Mouse (Mus musculus) adrenal gland, adult 2 months (tissue): ENCODE measurements around the gene Ankrd1. TPM values are rescaled to one million over a fixed set of nuclear protein-coding genes. Genes with fewer than 3 reads are reported as not detected.

Experiments
- DNase-seq: peaks from one replicate; pipeline ENCODE4 v3.0.0; 2021
- long read RNA-seq: library from polyadenylated mRNA; stranded (forward); transcript quantifications from one replicate; pipeline ENCODE4 v2.0.0, GENCODE M21; 2021
- polyA plus RNA-seq: library from polyadenylated mRNA; depleted of rRNA; stranded (reverse); fragments of >200 nt; gene quantifications from 2 replicates; pipeline ENCODE4 v1.2.3, GENCODE M21; 2012; rRNA removed
- total RNA-seq, 2 experiments: library from RNA; stranded (reverse); gene quantifications; 2 replicates each; pipeline ENCODE4 v1.2.3; 2021

The Ankrd1 gene
- total RNA-seq (not detected), polyA plus RNA-seq (not detected in 2 replicates)
- long read RNA-seq: 0 reads

DNA sequence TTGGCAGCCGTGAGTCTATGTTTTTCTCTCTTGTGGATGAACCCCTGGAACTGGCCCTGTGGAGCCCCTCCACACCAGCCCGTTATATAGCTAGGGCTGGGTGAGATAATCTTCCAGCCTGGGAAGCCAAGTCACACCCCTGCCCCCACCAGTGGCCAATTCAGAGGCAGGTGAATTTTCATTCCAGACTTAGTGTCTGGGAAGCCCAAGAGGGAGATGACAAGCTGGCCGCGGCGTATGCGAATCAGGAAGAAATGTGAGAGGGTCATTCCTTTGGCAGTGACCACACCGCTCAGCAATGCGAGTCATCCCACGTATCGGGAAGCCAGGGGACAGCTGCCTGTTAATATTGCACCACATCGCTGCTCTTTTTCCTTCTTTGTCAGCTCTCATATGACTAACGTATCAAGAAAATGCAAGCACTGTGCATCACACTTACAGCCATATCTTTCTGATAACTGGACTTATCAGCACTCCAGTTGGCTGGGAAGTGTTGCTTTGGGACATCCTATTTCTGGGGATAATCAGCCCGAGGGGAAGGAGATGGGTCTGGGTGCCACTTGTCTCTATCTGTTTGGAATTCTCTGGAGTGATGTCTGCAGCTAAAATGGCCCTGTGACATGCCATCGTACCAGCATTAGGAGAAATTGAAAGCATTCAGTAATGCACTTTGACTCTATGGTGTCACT is at the start of gene Ankrd1:
Ankrd1 (minus strand) TSS at position 317 of the 689 bp plus-strand sequence.
- DNase-seq: no peak

- DNase-seq: peak; percentile 74
These were observed 49.2 kb upstream of the Ankrd1 start for GRCm38 (mm10) chr19:36169101-36169500.

GRCm38 (mm10) chr19:36168121-36168520 is 48.2 kb upstream of the Ankrd1 start:
- DNase-seq: no peak

DNA sequence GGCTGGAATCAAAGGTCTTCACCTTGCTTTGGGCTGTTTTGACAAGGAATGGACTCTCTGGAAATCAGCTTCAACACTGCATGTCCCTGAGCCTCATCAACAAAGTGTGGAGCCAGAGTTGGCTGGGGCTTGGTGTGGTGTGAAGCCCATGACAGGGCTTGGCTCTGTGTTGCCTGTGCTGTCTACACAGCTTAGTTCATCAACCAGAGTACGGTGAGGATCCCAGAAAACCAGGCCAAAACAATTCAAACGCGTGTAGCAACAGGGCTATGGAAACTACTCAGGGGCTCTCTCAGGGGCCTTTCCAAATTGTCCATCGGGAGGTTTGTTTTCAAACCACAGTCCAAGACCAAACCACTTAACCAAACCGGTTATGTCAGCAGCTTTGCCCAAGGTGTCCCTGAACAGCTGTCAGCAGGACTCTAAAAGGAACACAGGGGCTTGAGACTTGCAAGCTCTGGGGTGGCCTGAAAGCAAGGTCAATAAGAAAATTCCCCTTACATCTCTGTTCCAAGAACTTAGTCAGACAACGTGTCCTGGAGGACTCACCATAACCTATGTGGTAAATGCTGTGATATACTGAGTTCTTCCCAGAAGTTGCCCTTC is 47.5 kb upstream of the Ankrd1 start:
- no peak for DNase-seq

DNA sequence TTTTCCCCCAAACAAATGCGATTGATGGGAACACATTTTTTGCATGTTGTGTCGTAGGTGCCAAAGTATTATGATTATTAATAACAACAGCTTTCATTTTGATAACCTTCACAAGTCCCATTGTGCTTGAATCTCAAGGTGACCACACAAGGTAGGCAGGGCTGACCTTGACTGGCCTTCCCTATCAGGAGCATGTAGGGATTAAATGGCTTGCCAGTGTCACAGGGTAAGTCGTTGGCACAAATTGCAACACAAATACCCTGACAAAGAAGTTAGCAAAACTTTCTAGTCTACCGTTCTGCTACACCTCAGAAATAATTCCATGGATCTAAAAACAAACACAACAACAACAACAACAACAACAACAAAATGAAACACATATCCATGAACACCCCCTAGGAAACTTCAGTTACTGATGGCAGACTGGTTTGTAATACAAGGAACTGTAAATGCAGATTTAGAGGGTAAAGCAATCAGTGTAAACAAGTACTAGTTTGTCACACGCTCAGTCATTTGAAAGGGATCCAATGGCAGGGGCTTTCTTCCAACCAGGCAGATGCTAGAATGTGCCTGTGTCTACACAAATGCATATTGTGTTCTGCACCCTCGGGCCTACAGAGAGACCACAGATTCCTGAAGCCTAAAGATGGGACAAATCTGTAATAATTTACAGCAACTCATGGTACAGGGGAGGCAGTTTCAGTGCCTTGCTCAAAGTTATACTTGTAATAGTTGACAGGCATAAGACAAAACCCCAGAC is 46.7 kb upstream of the Ankrd1 start:
- DNase-seq: no peak

DNA sequence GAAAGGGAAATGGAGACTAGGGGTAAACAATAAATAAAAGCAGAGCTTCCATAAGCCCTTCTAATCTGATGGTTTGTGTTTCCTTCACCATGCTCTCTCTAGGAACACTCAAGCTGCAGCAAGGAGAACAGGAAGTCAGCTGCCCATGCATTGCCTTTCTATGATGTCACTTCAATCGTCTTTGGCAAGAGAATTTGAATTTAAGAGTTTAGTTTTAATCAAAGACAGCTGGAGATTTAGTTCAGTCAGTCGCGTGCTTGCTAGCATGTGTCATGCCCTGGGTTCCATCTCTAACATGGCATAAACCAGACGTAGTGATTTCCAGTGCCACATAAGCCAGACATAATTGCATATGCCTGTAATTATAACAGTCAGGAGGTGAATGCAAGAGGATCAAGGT is 45.5 kb upstream of the Ankrd1 start:
- no peak for DNase-seq

DNA sequence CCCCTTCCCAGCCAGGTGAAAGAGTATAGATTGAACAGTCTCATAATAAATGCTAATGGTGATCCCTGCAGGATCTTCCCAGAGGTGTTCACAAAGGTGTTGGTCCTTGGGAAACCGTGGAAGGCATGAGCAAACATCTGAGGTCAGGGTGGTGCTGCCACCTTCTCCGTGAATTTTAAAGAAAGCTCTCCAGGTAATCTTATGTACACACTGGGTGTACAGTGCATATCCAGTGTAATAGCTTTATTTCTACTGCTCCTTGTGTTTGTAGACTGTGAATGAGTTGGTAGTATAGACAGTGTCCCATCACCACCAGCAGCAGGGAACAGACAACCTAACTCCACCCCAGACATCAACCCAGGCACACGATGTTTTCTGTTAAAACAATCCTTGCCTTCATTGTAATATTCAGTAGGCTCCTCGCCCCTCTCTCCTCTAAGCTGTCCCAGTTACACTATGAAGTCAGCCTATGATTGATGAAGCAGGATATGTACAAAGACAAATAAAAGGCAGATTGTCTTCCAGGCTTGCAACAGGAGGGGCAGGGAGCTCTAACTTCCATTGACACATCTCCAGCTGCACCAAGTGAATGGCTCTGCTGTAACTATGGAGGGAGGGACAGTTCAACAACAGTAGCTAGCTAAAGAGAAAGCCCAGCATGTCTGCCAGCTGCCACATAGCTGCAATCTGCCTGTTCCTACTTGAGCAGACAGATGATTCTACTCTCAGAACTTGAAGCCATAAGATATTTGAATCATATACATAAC is 30.5 kb upstream of the Ankrd1 start:
- no peak for DNase-seq

DNA sequence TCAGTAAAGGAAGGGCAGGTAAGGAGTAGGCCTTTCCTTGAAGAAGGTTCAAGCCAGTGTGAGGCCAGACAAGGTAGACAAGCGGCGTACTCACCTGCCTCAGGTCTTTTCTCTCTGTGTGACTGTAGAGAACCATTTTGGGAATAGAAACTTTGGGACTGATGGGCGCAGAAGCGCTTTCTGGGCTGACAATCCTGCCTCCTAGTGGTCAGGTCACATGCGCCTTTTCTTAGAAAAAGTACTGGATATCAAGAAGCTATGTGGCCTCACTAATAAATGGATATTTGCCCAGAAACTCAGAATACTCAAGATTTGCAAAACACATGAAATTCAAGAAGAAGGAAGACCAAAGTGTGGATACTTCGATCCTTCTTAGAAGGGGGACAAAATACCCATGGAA is 28.7 kb upstream of the Ankrd1 start:
- no peak for DNase-seq

DNA sequence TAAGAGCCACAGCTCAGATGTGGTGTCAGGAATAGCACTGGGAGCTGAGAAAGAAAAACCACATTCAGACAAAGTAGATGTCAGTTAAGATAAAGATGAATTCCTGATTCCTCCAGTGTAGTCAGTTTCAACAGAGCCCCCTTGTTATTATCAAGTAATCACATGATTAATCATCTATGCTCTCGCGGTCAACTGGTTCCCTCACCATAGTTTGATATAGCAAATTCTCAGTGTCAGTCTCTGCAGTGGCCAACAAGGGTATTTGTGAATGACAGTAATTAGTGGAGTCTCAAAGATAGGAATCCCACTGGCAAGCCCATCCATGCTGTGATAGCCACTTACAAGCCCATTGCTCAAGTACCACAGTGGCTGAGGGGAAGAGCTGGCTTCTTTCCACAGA is 23.7 kb upstream of the Ankrd1 start:
- DNase-seq: no peak

DNA sequence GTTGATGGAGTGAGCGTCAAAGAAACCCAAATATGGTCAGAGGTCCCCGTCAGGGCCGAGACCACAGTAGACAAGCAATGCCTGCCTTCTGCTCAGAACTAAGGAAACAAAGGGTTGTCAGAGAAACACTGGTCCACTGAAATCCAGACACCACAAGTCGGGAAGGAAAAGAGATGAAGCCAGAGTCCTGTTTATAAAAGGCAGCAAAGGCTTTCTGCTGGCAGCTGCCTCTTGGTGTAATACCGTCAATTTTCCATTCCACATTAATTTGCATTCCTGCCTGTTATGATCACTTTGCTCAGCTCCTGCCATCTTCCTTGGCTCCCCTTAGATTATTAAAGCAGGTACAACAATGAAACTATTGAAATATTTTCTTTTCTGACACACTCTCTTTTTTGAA is 13.8 kb upstream of the Ankrd1 start:
- no peak for DNase-seq

GRCm38 (mm10) chr19:36133064-36133463 is 13.2 kb upstream of the Ankrd1 start:
- DNase-seq: no peak

- DNase-seq: no peak
These were observed 12.1 kb upstream of the Ankrd1 start for GRCm38 (mm10) chr19:36131990-36132389.

GRCm38 (mm10) chr19:36130181-36130580 is 10.3 kb upstream of the Ankrd1 start:
- DNase-seq: no peak

- DNase-seq: peak; percentile 4
These were observed 9.7 kb upstream of the Ankrd1 start for GRCm38 (mm10) chr19:36129643-36130042.

DNA sequence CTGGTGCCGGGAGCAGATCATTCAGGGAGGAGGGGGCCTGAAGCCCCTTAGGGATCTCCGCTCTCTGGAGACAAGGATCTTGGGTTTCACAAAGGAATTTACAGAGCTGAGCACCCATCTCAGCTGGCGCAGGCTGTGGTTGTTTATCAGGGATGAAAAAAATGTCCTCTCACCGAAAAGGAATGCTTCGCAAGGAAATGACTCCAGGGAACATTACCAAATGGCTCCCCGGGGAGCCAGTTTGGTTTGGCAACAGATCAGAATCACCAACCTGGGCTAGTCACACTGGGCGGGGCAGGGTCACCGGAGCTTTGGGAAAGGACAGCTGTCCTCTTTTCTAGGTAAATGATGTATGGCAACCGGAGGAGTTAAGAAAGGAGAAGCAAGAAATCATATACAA is 9.3 kb upstream of the Ankrd1 start:
- DNase-seq: peak; percentile 44

GRCm38 (mm10) chr19:36128440-36128839 is 8.5 kb upstream of the Ankrd1 start:
- no peak for DNase-seq

- no peak for DNase-seq
These were observed 4.3 kb upstream of the Ankrd1 start for GRCm38 (mm10) chr19:36124203-36124602.

GRCm38 (mm10) chr19:36119219-36119618 is 680 bp downstream of the Ankrd1 start:
- no peak for DNase-seq

GRCm38 (mm10) chr19:36116185-36116584 is 3.7 kb downstream of the Ankrd1 start:
- no peak for DNase-seq

GRCm38 (mm10) chr19:36112007-36112406 is 7.9 kb downstream of the Ankrd1 start:
- no peak for DNase-seq

DNA sequence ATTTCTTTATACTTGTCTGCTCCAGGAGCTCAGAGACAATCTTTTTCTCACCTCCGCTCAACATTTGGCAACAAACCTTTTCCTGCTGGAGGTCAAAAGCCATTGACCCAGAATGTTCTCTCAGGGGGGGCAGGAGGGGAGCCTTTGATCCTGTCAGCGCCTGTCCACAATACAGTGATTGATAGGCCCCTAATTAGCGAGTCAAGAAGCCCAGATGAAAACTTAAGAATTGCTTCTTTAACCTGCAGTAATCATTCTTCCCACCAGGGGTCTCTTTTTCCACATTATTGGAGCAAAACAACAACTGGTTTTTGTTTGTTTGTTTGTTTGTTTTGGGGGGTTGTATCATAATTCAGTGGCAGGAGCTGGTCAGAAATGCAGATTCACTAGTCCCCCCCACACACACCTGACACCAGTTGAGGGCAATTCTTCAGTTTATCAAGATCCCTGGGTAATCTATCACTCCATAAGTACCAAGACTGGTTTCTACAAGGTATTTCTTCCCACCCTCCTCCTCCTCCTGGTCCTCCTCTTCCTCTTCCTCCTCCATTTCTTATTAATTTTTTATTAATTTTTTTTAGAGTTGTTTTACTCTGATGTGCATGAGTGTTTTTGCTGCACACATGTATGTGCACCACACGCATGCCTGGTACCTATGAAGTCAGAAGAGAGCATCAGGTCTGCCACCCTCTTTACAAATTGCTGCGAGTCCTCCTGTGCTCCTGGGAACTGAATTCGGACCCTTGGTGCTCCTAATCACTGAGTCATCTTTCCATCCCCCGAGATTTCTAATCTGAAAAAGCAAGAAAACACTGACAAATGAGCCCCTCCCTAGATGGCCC is 8.6 kb downstream of the Ankrd1 start:
- DNase-seq: no peak
